Mouse (Mus musculus): ENCODE measurements around the gene Gan.

DNA sequence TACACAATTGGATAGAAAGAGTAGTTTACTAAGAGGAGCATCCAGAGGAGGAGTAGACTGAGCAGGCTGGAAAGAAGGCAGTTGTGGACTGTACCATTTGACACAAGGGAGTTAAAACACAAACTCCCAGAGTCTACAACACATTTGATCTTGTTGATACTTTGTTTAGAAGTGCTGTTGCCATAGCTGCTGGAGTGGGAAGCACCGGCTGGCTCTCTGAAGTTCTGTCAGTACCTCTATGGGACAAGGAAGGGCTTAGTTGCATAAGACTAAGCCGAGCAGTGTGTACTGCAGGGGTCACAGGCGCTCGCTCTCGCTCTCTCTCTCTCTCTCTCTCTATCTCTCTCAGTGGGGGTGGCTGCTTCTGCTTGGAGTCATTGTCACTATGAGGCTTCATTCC lies 16.6 kb downstream of the Gan start:
- TF ChIP-seq EP300 (IDR thresholded peaks at IDR 0.05) (no peak), CTCF (IDR thresholded peaks at IDR 0.05) (no peak)

Measured in lung, postnatal 0 days (tissue).